Mouse (Mus musculus) c-Kit-negative CD71-positive TER-119-positive erythroid progenitor cells, embryonic 14.5 days (primary cell): Measurements from ENCODE around the gene Btbd1.
"Not testable (repeated sequence)": the region's sequence is repeated elsewhere in the genome, so short reads cannot be mapped to it uniquely, and the experiment has no call there.

Experiments used
- DNase-seq: peaks from one replicate; pipeline ENCODE4 v3.0.0-alpha.2; 2013; ENCODE audit warnings: low read depth, low spot score

Btbd1 gene

DNA sequence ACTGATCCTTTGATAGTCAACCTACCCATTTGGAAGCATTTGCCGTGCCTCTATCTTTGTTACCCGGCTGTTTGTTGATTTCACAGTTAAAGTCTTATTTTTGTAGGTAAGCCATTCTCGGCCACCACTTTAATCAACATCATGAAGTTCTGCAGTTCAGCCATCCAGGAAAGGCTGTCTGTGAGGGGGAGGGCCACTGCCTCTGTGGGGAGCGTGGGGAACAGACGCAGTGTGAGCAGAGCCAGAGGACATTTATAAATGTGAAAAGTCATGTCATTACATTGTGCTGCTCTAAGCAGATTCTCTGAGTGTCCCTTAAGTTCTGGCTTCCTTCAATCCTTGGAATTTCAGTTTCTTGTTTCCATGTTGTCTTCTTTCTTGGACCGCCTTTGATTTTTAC is 20.9 kb upstream of the Btbd1 start:
- no peak for DNase-seq

DNA sequence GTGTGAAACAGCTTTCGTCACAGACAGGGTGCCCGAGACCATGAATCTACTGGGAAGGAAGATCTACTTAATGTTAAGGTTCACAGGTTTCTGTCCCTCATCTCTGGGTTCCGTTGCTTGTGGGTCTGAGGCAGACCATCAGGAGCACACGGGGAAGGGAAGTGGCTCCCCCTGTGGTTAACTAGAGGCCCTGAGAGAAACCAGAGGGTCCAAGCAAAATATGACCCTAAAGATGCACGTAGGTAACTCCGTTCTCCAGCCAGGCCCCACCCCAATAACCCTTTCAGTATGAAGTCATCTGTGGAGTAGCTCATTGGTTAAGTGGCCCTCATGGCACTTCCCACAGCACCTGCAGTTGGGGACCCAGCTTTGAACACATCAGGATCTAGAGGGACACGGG is 20.4 kb upstream of the Btbd1 start:
- DNase-seq = no peak

DNA sequence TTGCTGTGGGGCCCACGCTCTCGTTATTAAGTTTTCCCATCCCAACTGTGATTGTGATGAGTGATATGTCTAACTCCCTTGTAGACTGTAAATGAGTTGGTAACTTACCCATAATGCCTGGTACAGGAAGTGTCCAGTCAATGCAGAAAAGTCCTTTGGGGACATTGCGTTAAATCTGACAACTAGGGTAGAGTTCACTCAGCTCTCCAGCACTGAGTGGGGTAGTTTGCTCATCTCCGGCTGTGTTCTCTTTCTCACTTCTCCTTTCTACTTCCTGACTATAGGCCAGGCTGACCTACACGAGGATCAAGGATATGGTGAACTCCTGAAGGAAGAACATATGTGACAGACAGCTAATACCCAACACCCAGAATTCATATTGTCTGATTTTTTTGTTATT is 20.0 kb upstream of the Btbd1 start:
- no peak for DNase-seq

DNA sequence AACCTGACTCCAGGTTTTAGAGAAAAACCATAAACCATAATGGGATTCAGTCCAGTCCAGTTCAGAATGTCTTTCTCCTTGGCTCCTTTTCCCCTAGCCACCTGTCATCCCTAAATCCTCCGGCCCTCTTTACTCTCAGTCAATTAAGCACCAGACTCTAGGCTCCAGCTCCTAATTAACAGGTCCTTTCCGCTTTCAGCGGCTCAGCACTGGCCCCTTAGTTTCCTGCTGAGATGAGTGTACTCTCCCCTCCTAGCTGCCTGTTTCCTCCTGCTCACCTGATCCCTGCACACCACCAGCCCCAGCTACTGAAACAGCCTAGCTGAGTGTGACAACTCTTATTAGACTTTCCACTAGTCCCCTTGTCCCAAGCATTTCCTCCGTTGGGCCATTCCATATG is 18.5 kb upstream of the Btbd1 start:
- no peak for DNase-seq

DNA sequence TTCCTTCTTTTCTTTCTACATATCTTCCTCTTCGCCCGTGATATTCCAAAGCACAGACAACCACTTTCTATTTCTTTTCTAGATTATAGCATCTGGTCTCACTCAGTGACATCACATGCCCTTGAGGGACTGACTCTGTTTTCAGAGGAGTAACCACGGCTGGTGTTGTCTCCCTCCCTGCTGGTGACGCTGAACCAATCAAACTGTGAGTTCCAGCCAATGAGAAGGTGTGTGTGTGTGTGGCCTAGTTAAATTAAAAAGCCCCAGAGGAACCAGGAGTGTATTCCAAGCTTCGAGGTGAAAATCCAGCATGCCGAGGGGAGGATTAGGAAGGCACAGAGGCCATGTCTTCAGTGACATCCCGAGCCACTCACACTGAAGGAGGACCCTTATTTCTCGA is 17.8 kb upstream of the Btbd1 start:
- DNase-seq = no peak

DNA sequence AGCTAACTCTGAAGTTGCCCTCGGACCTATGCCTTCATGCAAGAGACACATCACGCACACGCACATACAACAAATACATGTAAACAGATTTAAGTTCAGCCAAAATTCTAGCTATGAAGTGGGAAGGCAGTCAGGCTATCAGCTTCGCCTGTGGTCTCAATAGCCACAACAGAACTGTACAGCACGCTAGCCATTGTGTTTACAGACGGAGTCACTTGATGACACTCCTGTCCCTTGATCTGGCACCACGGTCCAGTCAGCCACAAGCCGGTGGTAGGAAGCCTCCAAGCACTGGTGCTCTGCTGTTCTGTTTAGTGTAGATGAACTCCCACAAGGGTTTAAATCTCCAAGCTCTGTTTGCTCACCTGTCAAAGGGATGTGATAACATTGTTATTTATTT is 16.8 kb upstream of the Btbd1 start:
- DNase-seq = no peak

DNA sequence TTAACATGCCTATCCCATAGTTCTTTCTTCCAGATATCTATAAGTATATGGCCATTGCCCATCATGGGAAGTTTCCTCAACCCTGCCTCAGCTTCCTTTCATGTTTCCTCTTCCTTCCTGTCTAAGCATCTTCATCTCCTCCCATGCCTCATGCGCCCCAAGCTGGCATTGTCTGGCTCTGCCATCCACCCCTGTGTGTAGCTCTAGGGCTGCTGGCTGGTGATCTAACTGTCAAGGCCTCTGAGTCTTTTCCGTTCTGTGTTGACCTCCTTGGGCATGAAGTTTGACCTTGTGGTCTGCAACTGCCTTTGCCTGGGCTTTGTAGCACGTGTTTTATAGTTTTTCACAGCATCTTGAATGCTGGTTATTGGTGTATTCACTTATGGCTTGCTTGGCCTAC is 16.1 kb upstream of the Btbd1 start:
- DNase-seq = no peak

DNA sequence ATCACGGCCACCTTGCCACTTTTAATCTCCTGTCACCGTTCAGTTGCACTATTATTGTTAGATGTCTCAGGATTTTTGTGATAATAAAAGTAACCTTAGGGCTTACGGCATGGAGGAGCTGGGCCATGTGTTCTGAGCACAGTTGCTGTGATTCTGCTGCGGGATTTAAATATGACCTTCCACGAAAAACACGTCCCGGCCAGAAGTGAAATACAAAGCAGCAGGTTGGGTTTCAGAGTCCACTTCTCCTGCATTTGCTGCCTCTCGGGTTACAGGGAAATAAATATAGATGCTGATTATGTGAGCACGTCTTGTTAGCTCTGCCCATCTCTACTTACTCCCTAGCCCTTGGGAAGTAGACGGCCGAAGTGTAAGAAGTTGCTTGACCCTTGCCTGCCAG is 15.6 kb upstream of the Btbd1 start:
- DNase-seq = no peak

DNA sequence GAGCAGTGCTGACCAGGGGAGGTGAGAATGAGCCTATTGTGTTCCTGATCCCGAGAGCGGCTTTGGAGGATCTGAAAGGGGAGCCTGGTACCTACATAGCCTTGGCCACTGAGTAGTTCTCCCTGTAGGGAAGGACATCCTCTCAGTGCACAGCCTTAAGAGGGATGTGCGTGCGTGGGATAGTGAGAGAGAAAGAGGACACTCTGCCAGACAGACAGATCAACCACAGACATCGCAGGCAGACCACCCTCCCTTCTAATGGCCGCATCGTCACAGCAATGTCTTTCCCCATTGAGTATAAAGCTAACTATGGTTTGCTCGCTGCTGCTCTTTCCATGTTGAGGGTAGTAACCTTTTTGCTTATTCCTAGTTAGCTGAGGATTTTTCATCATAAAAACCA is 14.7 kb upstream of the Btbd1 start:
- no peak for DNase-seq

DNA sequence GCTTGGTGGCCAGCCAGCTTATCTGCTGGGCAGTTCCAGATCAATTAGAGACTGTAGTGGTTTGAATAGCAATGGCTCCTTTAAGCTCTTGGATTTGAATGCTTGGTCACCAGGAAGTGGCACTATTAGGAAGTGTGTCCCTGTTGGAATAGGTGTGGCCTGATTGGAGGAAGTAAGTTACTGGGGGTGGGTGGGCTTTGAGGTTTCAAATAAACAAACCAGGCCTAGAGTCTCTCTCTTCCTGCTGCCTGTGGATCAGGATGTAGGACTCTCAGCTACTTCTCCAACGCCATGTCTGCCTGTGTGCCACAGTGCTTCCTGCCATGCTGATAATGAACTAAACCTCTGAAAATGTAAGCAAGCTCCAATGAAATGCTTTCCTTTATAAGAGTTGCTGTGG is 13.8 kb upstream of the Btbd1 start:
- DNase-seq = no peak

DNA sequence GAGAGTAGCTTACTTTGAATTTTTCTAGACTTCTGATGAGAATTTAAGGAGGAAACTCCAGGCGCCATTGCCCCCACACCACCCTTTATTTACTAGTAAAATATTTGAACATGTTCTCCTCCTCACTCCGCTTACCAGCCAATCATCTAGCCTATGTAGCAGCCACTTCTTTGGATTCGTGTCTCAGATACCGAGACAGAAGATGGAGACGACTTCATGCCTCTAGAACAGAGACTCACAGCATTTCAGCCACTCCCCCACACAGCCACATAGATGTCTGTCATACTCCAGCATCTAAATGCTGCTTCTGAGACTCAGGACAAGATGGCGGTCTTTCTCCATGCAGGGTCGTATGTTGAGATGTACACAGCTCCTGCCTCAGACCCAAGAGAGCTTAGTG is 12.9 kb upstream of the Btbd1 start:
- DNase-seq = no peak

DNA sequence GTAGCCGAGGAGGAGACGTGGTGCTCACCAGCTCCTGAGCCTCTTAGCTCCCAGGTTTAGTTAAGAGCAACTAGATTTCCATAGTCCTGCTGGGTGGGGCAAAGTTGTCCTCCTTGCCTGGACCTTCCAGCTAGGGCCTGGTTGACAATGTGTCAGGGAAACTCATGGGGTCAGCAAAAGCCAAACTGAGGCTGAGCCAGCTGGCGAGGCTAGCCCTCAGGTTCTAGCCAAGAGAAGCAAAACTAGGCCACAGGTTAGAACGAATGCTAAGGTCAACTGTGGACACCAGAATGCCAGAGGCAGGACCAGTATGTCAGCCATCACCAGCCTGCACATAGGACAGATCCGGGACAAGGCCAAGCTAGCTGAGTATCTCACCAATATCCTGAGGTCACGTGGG is 12.2 kb upstream of the Btbd1 start:
- no peak for DNase-seq

DNA sequence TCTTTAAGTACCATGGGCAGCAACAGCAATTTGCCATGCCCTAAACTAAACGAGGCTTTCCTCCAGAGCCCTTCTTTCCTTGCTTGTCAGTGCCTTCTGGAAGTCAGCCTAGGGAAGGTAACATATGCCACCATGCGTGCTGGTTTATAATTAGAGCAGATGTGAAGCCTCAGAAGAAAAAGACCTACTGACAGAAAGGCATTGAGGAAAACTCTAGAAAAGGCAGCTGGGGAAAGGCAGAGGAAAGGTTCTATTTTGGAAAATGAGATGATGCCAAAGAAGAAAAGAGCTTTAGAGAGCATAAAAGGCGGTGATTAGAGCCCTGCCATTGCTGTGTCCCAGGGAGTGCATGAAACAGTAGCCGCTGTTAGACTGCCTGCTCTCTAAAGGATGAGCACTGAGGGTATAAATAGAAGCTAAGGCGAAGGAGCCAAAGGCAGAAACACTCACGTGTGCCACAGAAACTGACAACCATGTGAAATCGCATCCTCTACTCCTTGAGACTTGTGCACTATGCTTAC is 11.5 kb upstream of the Btbd1 start:
- DNase-seq = no peak

DNA sequence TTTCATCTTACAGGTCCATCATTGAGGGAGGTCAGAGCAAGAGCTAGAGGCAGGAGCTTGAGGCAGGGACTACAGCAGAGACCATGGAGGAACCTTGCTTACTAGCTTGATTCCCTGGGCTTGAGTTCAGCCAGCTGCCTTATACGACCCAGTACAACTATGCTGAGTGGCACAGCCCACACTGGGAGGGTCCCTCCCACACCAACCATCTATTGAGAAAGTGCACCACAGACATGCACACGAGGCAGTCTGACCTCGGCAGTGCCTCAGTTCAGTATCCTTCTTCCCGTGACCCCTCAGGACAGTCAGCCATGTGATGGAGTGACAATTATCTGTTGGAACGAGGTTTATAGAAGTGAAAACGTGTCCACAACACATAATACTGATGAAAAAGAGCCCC is 10.5 kb upstream of the Btbd1 start:
- DNase-seq = no peak

DNA sequence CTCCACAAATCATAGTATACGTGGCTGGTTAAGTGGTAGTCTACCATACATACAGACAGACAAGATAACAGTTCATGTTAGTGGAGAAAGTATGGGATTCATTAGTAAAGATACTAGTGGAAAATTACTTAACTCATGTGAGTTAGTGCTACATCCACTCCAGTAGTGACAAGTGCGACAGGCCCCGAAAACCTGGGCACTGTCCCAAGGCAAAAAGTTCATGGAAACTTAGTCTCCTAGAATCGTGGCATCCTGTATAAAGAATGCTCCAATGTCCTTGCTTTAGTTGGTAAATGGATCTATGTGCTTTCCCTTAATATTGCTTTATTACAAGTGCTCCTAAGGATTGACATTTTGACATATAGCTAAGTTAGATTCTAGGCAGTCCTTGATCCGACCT is 8.5 kb upstream of the Btbd1 start:
- not testable (repeated sequence) for DNase-seq

DNA sequence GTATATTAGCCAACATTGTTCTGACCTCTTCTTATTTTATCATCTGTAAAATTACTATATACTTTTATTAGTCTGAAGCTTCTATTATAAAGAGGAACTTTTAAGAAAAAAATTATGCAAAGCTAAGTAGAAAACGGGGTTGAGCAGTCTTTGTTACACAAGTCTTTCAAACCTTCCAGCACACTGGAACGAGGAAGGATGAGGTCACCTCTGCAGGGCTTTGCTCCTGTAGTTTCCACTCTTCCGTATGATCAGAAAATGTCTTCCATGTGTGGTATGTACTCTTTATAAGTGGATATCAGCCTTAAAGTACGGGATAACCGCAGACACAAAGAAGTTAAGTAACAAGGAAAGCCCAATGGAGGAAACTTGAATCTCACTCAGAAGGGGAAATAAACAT is 6.2 kb upstream of the Btbd1 start:
- DNase-seq = no peak

DNA sequence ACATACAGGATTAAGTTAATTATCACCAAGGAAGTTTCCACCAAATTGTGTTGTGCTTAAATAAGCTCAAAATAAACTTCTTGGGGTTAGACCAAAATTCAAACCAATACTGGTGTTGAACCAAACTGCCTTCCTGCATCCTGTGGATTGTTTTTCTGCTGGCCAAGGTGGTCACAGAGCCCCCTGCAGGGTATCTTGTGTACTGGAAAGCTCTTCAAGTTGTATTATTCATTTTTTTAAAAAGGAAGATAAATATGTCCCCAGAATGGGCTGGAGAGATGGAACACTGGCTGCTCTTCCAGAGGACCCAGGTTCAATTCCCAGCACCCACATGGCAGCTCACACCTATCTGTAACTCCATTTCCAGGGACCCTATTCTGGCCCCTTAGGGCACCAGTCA is 5.6 kb upstream of the Btbd1 start:
- no peak for DNase-seq

DNA sequence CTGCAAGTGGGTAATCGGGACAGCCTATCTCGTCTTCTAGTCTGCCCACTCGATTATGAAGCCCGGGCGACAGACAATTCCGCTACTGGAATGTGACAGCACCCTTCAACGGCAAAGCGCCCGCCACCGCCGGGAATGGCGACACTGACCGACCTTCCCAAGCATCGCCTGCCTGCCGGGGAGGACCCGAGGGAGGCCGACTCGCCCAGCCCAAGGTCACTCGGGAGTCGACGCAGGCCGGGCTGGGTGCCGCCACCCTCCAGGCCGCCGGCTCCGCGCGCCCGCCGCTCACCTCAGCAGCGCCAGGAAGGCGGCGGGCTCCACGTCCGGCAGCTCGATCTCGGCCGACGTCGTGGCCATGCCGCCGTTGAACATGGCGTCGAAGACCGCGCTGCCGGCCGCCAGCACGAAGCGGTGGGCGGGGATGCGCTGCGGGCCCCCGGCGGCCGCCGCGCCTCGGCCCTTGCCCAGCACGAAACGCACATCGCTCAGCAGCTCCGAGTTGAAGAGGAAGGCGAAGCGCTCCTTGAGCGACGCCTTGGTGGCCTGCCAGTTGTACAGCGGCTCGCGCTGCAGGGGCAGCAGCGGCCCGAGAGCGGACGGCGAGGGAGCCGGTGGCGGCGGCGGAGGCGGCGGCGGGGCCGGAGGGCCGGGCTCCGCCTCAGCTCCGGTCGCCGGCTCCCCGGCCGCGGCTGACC is 401 bp downstream of the Btbd1 start:
- peak; percentile 30 for DNase-seq

DNA sequence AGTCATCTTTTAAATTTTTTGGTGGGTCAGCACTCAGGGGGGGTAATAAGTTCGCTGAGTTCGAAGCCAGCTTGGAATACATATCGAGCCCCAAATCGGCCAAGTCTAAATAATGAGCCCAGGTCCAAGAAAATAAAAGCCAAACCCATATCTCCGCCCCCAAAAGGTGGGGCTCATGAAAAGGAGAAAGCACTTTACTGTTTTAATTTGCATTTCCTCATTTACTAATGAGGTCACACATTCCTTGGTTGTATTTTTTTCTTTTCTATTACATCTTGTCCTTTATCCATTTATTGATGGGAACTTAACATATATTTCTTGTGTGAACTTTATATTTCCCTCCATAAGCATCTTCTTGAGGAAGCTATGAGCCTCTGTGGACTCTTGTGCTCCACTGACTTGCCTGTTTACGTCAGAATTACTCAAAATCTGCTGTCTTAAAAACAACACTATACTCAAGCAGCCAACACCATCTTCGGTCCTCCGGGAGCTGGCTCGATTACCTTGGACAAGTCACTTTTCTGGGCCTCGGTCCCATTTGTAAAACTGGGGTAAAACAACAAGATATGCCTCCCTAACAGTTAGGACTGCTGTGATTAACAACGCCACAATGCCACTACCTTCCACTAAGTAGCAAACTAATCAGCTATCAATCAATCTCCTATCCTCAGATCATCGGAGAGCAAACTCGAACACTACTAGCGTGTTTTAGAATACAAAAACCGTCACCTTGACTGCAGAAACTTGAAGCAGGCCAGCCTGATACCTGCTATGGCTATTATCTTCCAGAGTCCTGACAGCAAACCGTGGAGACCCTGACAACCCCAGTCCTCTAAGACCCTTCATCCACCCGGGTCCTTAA is 1.2 kb downstream of the Btbd1 start:
- peak; percentile 22 for DNase-seq

DNA sequence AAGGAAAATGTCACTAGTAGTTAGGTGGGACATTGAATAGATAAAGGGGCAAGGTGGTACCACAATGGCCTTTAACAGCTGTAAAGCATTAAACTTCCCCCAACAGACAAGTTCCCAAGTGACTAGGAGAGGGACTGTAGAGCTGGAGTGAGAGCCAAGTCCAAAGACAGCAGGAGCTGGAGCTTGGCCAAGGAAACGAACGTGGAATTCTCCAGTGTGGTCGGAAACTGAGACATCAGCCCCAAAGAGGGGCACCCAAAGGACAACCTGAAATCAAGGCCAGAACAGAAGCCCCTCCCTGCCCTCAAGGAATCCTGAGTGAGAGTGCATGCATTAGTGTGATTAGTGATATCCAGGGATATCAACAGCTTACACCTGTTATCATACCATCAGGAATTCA is 3.9 kb downstream of the Btbd1 start:
- no peak for DNase-seq

DNA sequence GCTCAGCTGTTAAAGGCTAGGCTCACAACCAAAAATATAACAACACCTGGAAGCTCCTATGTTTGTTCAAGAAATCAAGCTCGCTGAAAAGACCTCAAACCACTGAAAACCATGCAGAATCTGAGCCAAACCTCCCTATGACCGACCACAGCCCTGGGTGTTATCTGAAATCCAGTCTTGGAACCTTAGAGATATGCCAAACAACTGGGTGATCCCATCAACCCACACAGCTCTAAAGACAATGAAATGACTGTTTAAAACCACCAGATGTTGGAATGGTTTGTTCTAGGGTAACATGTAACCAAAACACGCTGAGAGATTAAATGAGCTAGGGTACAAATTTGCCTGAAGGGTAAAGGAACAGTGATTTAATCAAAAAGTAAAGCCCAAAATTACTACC is 4.3 kb downstream of the Btbd1 start:
- DNase-seq = no peak

DNA sequence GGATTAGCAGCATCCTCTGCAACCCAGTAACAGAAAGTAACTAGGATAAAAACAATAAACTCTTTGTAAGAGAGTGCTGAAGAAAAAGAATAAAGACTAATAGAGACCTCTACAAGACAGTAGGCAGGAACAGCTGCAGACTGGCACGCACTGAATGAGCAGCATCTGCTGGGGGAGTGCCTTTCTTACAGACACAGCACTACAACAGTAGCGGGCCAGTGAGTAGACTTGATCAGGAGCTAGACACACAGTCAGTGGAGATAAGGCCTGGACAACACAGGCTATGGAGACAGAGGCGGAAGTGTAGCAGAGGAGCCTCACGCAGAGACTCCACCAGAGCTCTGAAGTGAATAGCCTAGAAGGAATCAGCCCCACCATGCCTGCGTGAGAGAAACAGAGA is 23.2 kb downstream of the Btbd1 start:
- DNase-seq = no peak

DNA sequence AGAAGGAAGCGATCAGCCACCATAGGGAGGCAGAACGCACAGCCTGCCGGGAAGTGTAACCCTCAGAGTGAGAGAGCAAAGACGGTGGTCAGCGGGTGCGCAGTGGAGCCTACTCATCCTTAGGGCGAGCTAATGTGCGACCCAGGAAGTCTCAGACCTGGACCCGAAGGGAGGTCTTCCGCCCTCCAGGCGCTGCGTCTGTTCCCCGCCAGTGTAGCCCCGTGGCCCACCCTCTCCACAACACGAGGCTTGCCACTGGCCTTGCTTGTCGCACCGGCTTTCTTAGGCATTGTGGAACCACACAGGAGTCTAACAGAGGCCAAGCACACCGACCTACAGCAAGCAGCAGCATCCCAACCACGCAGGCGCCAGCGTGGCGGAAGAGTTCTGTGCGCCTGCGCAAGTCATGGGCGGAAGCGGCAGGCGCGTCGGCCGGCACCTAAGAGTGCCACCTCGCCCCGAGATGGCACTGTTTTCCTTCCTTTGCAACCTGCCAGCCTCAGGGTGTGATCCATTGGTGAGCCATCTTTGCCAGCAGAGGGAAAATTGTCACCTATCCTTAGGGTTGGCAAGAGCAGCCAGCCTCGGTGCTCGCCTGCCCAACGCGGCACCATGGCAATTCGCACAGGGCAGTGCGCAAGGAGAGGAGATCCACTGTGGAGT is 40.0 kb downstream of the Btbd1 start, which contains the start of gene 3110040N11Rik:
Gene 3110040N11Rik (minus strand): TSS at position 384 of the 663 bp plus-strand sequence.
- DNase-seq = peak; percentile 54
